Mouse (Mus musculus) small intestine, adult 2 months (tissue): ENCODE measurements around the gene Ccdc91.

Experiments used
- CTCF ChIP-seq: fragments of 200-500 bp; IDR thresholded peaks from 2 replicates; pipeline ENCODE4 v1.5.1; 2012; ENCODE audit warnings: low read depth, mild to moderate bottlenecking, control low read depth, inconsistent platforms, low read length, moderate library complexity, mixed read lengths; ENCODE audit not compliant: insufficient replicate concordance, insufficient read length; ENCODE audit errors: extremely low read depth
- POLR2A ChIP-seq: fragments of 200-500 bp; IDR thresholded peaks from 2 replicates; pipeline ENCODE4 v1.6.1; 2012; ENCODE audit warnings: low read depth, mild to moderate bottlenecking, control low read depth, inconsistent platforms, low read length, moderate library complexity

GRCm38 (mm10) chr6:147506496-147506895 is 30.9 kb downstream of the Ccdc91 start:
- TF ChIP-seq CTCF (no peak), POLR2A (no peak)
